Mouse (Mus musculus): ENCODE results near the gene Aplnr.

DNA sequence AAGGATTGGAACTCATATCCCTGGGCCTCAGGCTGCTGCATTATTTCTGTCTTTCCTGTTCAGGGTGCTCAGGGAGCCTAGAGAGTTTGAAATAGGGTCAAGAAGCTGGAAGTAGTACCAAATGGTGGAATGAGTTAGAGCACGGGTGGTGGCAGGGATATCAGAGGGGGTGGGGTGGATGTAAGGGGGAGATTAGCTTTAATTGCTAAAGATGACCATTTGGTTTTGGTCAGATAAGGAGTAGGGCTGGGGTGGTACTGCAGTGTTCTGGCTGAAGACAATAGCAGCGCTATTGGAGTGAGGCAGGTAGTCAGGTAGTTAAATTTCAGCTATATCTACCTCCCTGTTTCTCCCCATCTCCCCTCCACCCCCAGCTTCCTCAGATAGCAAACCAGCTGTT, 4.8 kb upstream of the Aplnr start:
- TF ChIP-seq MAX (IDR thresholded peaks at IDR 0.05) (no peak), CTCF (IDR thresholded peaks at IDR 0.05; ENCODE audit: control insufficient read depth, insufficient read depth, insufficient read length) (no peak), MYOG (IDR thresholded peaks at IDR 0.05; ENCODE audit: control insufficient read depth, extremely low read depth, insufficient read length) (no peak), MYOD1 (IDR thresholded peaks at IDR 0.05; ENCODE audit: control insufficient read depth, insufficient read length, low read depth) (no peak), CEBPB (IDR thresholded peaks at IDR 0.05; ENCODE audit: low read depth) (no peak), USF1 (IDR thresholded peaks at IDR 0.05; ENCODE audit: low read depth) (no peak)
